Mouse (Mus musculus) bone marrow, adult 2 months (tissue): ENCODE data around the gene Slc6a12.

Source experiments
- CTCF ChIP-seq: fragments of 200-500 bp; IDR thresholded peaks from 2 replicates; pipeline ENCODE4 v1.5.1; 2011; ENCODE audit warnings: low read length, control low read depth; ENCODE audit not compliant: control insufficient read depth, insufficient read depth
- POLR2A ChIP-seq: fragments of 200-500 bp; IDR thresholded peaks from 2 replicates; pipeline ENCODE4 v1.6.1; 2011; ENCODE audit warnings: low read depth, mild to moderate bottlenecking, control low read depth, low read length, borderline replicate concordance; ENCODE audit not compliant: control insufficient read depth

GRCm38 (mm10) chr6:121392610-121393252, 49.9 kb downstream of the Slc6a12 start:
- no peak for TF ChIP-seq POLR2A
- TF ChIP-seq CTCF, result no peak
